Mouse (Mus musculus): ENCODE results near the gene Lamb1. TPM values are rescaled to one million over a fixed set of nuclear protein-coding genes. Genes with fewer than 3 reads are reported as not detected.

Gene Lamb1
- polyA plus RNA-seq, 1 experiment from 2014 or later, result 115 TPM

GRCm38 (mm10) chr12:31333261-31333660, 68.2 kb downstream of the Lamb1 start:
- Histone ChIP-seq H3K4me2 (ENCODE audit: low read length) (no peak overlapping the region), H3K27me3 (ENCODE audit: insufficient read depth, low read length) (no peaks in the 10 kb centered on the region), H3K36me3 (ENCODE audit: insufficient read depth, low read length) (peaks cover 50% of the 10 kb centered on the region), H3K9ac (ENCODE audit: low read depth, low read length) (no peak overlapping the region), H3K27ac (no peak overlapping the region), H3K9me3 (replicated peaks; ENCODE audit: low read length) (no peaks in the 10 kb centered on the region), H3K4me1 (replicated peaks; ENCODE audit: insufficient read depth, low read length) (no peaks in the 10 kb centered on the region), H3K4me3 (replicated peaks; ENCODE audit: low read depth, low read length) (no peak overlapping the region)
- no peak for TF ChIP-seq CTCF (IDR thresholded peaks at IDR 0.05; ENCODE audit: low read depth)
- no peak for DNase-seq (ENCODE audit: low spot score)
- WGBS, result 93% methylated on average over 1 of the region's 1 CpGs
- ATAC-seq (replicated peaks; ENCODE audit: low FRiP score, low read depth), result no peak

GRCm38 (mm10) chr12:31350191-31350943, 85.3 kb downstream of the Lamb1 start:
- WGBS, result 26% methylated on average over 15 of the region's 15 CpGs
- ATAC-seq (replicated peaks; ENCODE audit: low FRiP score, low read depth) (no peak; the same call in 1 of the 2 replicates), DNase-seq (ENCODE audit: low spot score) (no peak)
- Histone ChIP-seq H3K9me3 (replicated peaks; ENCODE audit: low read length) (no peaks in the 10 kb centered on the region), H3K27ac (peak overlapping the region; percentile 86), H3K4me3 (replicated peaks; ENCODE audit: low read depth, low read length) (peak overlapping the region; percentile 98), H3K4me1 (replicated peaks; ENCODE audit: insufficient read depth, low read length) (0 out of 2 replicates have a peak, but pooled peaks cover 7% of the 10 kb centered on the region), H3K4me2 (ENCODE audit: low read length) (peak overlapping the region; percentile 80), H3K9ac (ENCODE audit: low read depth, low read length) (peak overlapping the region; percentile 91), H3K27me3 (ENCODE audit: insufficient read depth, low read length) (no peaks in the 10 kb centered on the region), H3K36me3 (ENCODE audit: insufficient read depth, low read length) (peaks cover 3% of the 10 kb centered on the region)
- TF ChIP-seq CTCF (IDR thresholded peaks at IDR 0.05; ENCODE audit: low read depth), result no peak

DNA sequence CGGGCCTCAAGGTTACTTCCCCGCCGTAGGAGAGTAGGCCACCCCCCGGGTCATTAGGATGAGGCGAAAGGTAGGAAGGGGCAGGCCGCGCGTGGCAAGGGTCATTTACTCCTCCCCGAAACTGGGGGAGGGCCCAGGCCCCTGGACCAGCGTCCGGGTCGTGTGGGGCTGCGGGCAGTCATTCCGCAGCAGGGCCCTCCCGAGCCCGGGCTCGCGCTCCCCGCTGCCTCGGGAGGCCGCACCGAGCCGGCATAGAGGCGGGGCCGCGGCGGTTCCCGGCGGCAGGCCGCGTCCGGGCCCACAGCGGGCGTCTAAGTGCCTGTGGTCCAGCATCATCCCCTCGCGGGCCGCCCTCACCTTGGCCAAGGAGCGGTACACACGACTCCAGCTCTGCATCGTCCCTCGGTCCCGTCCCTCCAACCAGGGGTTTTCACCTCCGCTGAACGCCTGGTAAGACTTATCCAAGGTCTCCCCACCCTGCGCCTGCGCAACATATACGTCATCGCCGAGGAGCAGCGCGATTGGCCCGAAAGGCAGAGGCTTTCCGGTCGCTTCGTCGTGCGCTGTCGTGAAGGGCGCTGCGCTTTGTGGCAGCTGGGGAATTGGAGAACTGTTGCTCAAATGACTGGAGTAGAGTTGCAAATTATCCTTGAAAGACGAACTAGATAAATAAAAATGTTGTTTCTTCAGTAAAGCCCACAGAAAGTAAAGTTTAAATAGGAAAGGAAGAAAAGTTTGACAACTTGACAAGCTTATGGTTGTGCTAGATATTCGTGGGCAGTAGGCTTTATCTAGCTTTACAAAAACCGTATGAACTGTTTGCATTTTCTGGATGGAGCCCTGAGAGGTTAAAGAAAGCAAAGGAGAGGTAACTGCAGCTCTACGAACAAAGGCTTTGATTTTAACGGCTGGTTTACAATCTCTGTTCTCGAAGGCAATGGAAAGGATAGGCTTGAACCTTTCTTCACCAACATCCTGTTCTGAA, 86.2 kb downstream of the Lamb1 start, which contains the start of gene Dld:
Gene Dld, minus strand, starts transcription at position 510 of the 985 bp plus-strand sequence.
- Histone ChIP-seq H3K27me3 (ENCODE audit: insufficient read depth, low read length) (no peaks in the 10 kb centered on the region), H3K36me3 (ENCODE audit: insufficient read depth, low read length) (peaks cover 3% of the 10 kb centered on the region), H3K4me3 (replicated peaks; ENCODE audit: low read depth, low read length) (peak within 1 kb of the TSS; percentile 98), H3K4me2 (ENCODE audit: low read length) (peak within 1 kb of the TSS; percentile 80), H3K27ac (peak within 1 kb of the TSS; percentile 86), H3K9me3 (replicated peaks; ENCODE audit: low read length) (no peaks in the 10 kb centered on the region), H3K4me1 (replicated peaks; ENCODE audit: insufficient read depth, low read length) (0 out of 2 replicates have a peak, but pooled peaks cover 7% of the 10 kb centered on the region), H3K9ac (ENCODE audit: low read depth, low read length) (peak within 1 kb of the TSS; percentile 91)
- peak; percentile 98 for ATAC-seq (replicated peaks; ENCODE audit: low FRiP score, low read depth)
- TF ChIP-seq CTCF (IDR thresholded peaks at IDR 0.05; ENCODE audit: low read depth), result no peak
- peak; percentile 98 for DNase-seq (ENCODE audit: low spot score)
- WGBS, result 4% methylated on average over 65 of the region's 66 CpGs

- H3K27me3 ChIP-seq (ENCODE audit: insufficient read depth, low read length), result no peaks in the 10 kb centered on the region
- whole genome bisulfite sequencing, result 27% methylated on average over 3 of the region's 3 CpGs
- no peak for TF ChIP-seq CTCF (IDR thresholded peaks at IDR 0.05; ENCODE audit: low read depth)
- no peaks in the 10 kb centered on the region for H3K9me3 ChIP-seq (replicated peaks; ENCODE audit: low read length)
- peak; percentile 55 for DNase-seq (ENCODE audit: low spot score)
- no peak overlapping the region for H3K9ac ChIP-seq (ENCODE audit: low read depth, low read length)
- H3K4me2 ChIP-seq (ENCODE audit: low read length), result no peak overlapping the region
- ATAC-seq (replicated peaks; ENCODE audit: low FRiP score, low read depth), result peak; percentile 46; the same call in 1 of the 2 replicates
- no peaks in the 10 kb centered on the region for H3K36me3 ChIP-seq (ENCODE audit: insufficient read depth, low read length)
- no peaks in the 10 kb centered on the region for H3K4me1 ChIP-seq (replicated peaks; ENCODE audit: insufficient read depth, low read length)
- H3K27ac ChIP-seq, result no peak overlapping the region
- H3K4me3 ChIP-seq (replicated peaks; ENCODE audit: low read depth, low read length), result no peak overlapping the region
These were observed 101.4 kb downstream of the Lamb1 start for GRCm38 (mm10) chr12:31366428-31366827.

GRCm38 (mm10) chr12:31367721-31368120, 102.7 kb downstream of the Lamb1 start:
- H3K9ac ChIP-seq (ENCODE audit: low read depth, low read length), result no peak overlapping the region
- no peaks in the 10 kb centered on the region for H3K36me3 ChIP-seq (ENCODE audit: insufficient read depth, low read length)
- no peaks in the 10 kb centered on the region for H3K27me3 ChIP-seq (ENCODE audit: insufficient read depth, low read length)
- H3K27ac ChIP-seq, result no peak overlapping the region
- H3K4me3 ChIP-seq (replicated peaks; ENCODE audit: low read depth, low read length), result no peak overlapping the region
- 81% methylated on average over 5 of the region's 5 CpGs for WGBS
- TF ChIP-seq CTCF (IDR thresholded peaks at IDR 0.05; ENCODE audit: low read depth), result no peak
- no peaks in the 10 kb centered on the region for H3K4me1 ChIP-seq (replicated peaks; ENCODE audit: insufficient read depth, low read length)
- H3K4me2 ChIP-seq (ENCODE audit: low read length), result no peak overlapping the region
- no peak for ATAC-seq (replicated peaks; ENCODE audit: low FRiP score, low read depth)
- H3K9me3 ChIP-seq (replicated peaks; ENCODE audit: low read length), result no peaks in the 10 kb centered on the region
- no peak for DNase-seq (ENCODE audit: low spot score)

DNA sequence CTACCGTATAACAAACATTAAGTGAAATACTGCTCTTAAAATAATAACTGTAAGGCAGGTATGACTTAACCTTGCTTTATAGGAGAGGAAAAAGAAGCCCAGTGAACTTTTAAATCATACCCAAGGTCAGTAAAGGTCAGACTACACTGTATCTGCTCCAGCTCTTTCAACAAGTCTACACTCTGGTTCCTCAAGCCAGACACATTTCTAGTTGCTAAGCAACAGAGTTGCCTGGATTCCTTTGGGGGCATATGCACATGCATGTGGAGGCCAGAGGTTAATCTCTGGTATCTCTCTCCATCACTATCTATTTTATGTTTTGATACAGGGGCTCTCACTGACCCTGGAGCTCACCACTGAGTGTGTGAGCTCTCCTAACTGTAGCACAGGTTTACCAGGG, 104.1 kb downstream of the Lamb1 start:
- Histone ChIP-seq H3K4me2 (ENCODE audit: low read length) (no peak overlapping the region), H3K4me3 (replicated peaks; ENCODE audit: low read depth, low read length) (no peak overlapping the region), H3K4me1 (replicated peaks; ENCODE audit: insufficient read depth, low read length) (no peaks in the 10 kb centered on the region), H3K36me3 (ENCODE audit: insufficient read depth, low read length) (no peaks in the 10 kb centered on the region), H3K27me3 (ENCODE audit: insufficient read depth, low read length) (no peaks in the 10 kb centered on the region), H3K9me3 (replicated peaks; ENCODE audit: low read length) (no peaks in the 10 kb centered on the region), H3K27ac (no peak overlapping the region), H3K9ac (ENCODE audit: low read depth, low read length) (no peak overlapping the region)
- no peak for TF ChIP-seq CTCF (IDR thresholded peaks at IDR 0.05; ENCODE audit: low read depth)
- 72% methylated on average over 1 of the region's 1 CpGs for WGBS
- ATAC-seq (replicated peaks; ENCODE audit: low FRiP score, low read depth), result no peak
- DNase-seq (ENCODE audit: low spot score), result no peak
